Mouse (Mus musculus) G1E (cell line): Measurements from ENCODE around the gene Cysltr2. TPM values are rescaled to one million over a fixed set of nuclear protein-coding genes. Genes with fewer than 3 reads are reported as not detected.

Experiments
- ATAC-seq: 2 replicates; pipeline ENCODE4 v1.8.0; 2016; ENCODE audit warnings: mild to moderate bottlenecking; ENCODE audit not compliant: insufficient number of reproducible peaks, poor library complexity, low FRiP score, severe bottlenecking; ENCODE audit errors: extremely low read depth
- DNase-seq: peaks from one replicate; pipeline ENCODE4 v3.0.0; 2012; ENCODE audit warnings: low spot score
- H3K27me3 ChIP-seq: 2 replicates; pipeline ENCODE4 v1.6.1; 2012; ENCODE audit warnings: mild to moderate bottlenecking, low read length, inconsistent platforms; ENCODE audit not compliant: insufficient read depth
- H3K36me3 ChIP-seq: replicated peaks from 2 replicates; pipeline ENCODE3; 2012; ENCODE audit warnings: mild to moderate bottlenecking, inconsistent platforms
- H3K4me1 ChIP-seq: 2 replicates; pipeline ENCODE4 v1.6.1; 2012; ENCODE audit warnings: low read depth, low read length, inconsistent platforms, mixed read lengths; ENCODE audit not compliant: insufficient read depth
- H3K4me3 ChIP-seq: 2 replicates; pipeline ENCODE4 v1.5.1; 2012; ENCODE audit warnings: low read depth, mild to moderate bottlenecking, inconsistent platforms, low read length, moderate library complexity, mixed read lengths
- H3K9me3 ChIP-seq: replicated peaks from 2 replicates; pipeline ENCODE4 v1.6.1; 2012; ENCODE audit warnings: inconsistent platforms
- CTCF ChIP-seq: IDR thresholded peaks from 2 replicates; pipeline ENCODE4 v1.5.1; 2012; ENCODE audit warnings: low read depth, low read length, inconsistent platforms, mixed read lengths
- GATA1 ChIP-seq: IDR thresholded peaks from 2 replicates; pipeline ENCODE4 v1.6.1; 2012; ENCODE audit warnings: borderline replicate concordance, low read length, inconsistent platforms, mixed read lengths
- GATA2 ChIP-seq: IDR thresholded peaks from 2 replicates; pipeline ENCODE4 v1.6.1; 2012; ENCODE audit warnings: low read depth, low read length, inconsistent platforms, borderline replicate concordance
- POLR2AphosphoS5 ChIP-seq: IDR thresholded peaks from 2 replicates; pipeline ENCODE4 v1.6.1; 2012; ENCODE audit warnings: low read depth, low read length, inconsistent platforms; ENCODE audit not compliant: insufficient replicate concordance
- TAL1 ChIP-seq: conservative IDR thresholded peaks from 2 replicates; pipeline ENCODE4 v1.6.1; 2012; ENCODE audit warnings: low read depth, low read length, inconsistent platforms, mixed read lengths
- polyA plus RNA-seq: library from polyadenylated mRNA; stranded (reverse); fragments of >175 nt; gene quantifications from 2 replicates; pipeline ENCODE4 v1.2.3, GENCODE M21; 2012
- total RNA-seq, 2 experiments: library from RNA; stranded (forward) in 1 of 2; stranded (reverse) in 1 of 2; fragments of 200-1000 nt in 1 of 2; fragments of >200 nt in 1 of 2; fragmentation: Nextera tagmentation in 1 of 2; gene quantifications; 2 replicates each; pipeline ENCODE4 v1.2.3; 2014 to 2017

Cysltr2 gene
- total RNA-seq (2014; fragmentation: Nextera tagmentation) (not detected in 2 replicates), total RNA-seq (2017) (0.06 and 0.16 TPM in 2 replicates), polyA plus RNA-seq (not detected in 2 replicates)

DNA sequence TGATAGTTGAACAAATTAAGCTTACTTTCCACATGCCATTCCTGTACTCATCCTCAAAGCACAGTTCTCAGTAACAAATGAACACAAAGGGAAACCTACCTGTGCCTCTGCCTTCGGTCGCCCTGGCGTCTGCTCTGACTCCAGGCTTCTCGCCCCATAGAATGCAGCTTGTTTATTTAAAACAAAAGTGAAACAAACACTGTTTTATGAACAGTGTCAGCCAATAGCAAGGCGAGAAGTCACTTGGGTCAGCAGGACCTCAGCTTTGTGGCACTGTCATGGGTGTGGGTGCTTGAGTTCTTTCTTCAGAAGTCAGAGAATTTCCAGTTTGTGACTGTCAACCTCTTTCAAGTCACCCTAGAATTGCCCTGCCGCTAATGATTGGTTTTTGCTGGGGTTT, at the start of gene Cysltr2:
Gene Cysltr2, minus strand, starts transcription at position 178 of the 400 bp plus-strand sequence.
- H3K4me3 ChIP-seq: no peak within 1 kb of the TSS
- no peak for ATAC-seq

DNA sequence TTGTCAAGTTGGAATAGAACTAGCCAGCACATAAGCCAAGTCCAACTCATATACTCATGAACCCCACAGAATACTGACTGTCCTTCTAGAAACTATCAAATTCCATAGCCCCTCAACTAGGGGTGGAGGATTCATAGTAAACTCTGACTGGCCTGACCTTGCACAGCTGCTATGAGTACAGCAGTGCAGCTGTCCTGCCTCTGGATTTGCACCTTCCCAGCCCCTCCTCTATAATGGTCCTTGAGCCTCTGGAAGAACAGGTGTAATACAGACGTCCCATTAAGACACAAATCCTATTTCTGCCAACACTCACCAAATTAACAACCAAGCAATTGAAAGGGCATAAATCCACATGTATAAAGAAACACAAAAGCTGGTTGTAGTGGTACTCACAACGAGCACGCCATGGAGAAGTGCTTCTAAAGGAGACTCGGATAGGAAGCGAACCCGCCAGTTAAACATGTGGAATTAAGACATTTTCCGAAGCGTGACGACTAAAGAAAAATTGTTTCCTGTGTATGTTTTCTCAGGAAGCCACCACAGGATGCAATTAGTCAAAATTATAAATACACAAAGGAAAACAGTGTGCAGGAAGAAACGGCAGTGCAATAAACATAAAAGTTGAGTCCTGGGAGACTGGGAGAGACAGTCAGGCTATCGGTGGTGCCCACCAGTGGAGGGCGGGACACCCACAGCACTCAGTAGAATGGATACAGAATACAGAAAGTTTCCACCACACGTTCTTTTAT, 46.1 kb upstream of the Cysltr2 start:
- Histone ChIP-seq H3K9me3 (no peaks in the 10 kb centered on the region), H3K27me3 (peaks cover 24% of the 10 kb centered on the region), H3K4me3 (no peak overlapping the region), H3K36me3 (no peaks in the 10 kb centered on the region), H3K4me1 (peaks cover 4% of the 10 kb centered on the region; the same call in 1 of the 2 replicates)
- ATAC-seq (no peak), DNase-seq (no peak)
- no peak for TF ChIP-seq CTCF
- TF ChIP-seq TAL1: no peak
- no peak for TF ChIP-seq GATA1
- no peak for TF ChIP-seq GATA2
- TF ChIP-seq POLR2AphosphoS5: no peak

More for the DNA sequence above, at the start of gene Cysltr2:
- no peaks in the 10 kb centered on the region for H3K9me3 ChIP-seq
- no peaks in the 10 kb centered on the region; the same call in none of the 2 replicates for H3K27me3 ChIP-seq
- DNase-seq: no peak
- no peak for TF ChIP-seq TAL1
- TF ChIP-seq POLR2AphosphoS5: no peak
- TF ChIP-seq CTCF: no peak
- TF ChIP-seq GATA1: no peak
- no peaks in the 10 kb centered on the region for H3K4me1 ChIP-seq
- no peaks in the 10 kb centered on the region for H3K36me3 ChIP-seq

- Histone ChIP-seq H3K36me3 (no peaks in the 10 kb centered on the region), H3K9me3 (no peaks in the 10 kb centered on the region), H3K27me3 (peaks cover 17% of the 10 kb centered on the region), H3K4me1 (0 out of 2 replicates have a peak, but pooled peaks cover 2% of the 10 kb centered on the region), H3K4me3 (no peak overlapping the region)
- TF ChIP-seq GATA2: no peak
- TF ChIP-seq POLR2AphosphoS5: no peak
- no peak for TF ChIP-seq GATA1
- no peak for TF ChIP-seq CTCF
- no peak for TF ChIP-seq TAL1
- no peak for ATAC-seq
- DNase-seq: no peak
Measured at GRCm38 (mm10) chr14:73092871-73093270, 44.0 kb upstream of the Cysltr2 start.

DNA sequence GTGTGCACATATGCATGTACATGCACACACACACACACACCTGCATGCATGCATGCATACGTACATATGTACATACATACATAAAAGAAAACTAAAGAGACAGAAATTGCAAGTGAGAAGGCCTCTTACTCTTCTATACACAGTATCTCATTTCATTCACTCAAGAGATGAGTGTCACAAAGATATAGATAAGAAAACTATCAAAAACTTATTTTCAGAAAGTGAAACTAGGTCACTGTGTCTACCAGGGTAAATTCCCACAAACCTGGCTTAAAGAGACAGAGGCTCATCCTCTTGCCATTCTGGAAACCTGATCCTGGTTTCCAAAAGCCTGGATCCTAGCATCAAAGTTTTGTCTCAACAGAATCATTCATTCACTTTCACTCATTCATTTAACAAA, 39.3 kb upstream of the Cysltr2 start:
- no peaks in the 10 kb centered on the region for H3K9me3 ChIP-seq
- ATAC-seq: no peak

DNA sequence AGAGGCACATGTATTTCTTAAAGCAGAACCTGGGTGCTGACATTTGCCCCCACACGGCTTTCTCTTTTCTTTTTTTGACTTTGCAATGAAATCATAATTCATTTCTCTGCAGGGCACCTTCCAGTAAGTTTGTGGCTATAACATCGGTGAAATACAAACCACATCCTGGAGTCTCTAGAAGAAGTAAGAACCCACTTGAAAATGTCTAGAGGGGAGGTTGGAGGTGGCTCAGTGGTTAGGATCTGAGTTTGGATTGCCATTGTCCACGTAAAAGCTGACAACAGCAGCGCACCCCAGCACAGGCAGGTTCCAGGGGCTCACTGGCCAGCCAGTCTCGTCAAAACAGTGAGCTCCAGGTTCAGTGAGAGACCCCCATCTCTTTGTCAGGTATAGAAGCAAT, 38.8 kb upstream of the Cysltr2 start:
- H3K9me3 ChIP-seq: no peaks in the 10 kb centered on the region
- H3K27me3 ChIP-seq: peaks cover 14% of the 10 kb centered on the region; the same call in 1 of the 2 replicates
- no peak overlapping the region for H3K4me3 ChIP-seq
- DNase-seq (no peak), ATAC-seq (no peak)
- H3K4me1 ChIP-seq: 0 out of 2 replicates have a peak, but pooled peaks cover 3% of the 10 kb centered on the region
- no peaks in the 10 kb centered on the region for H3K36me3 ChIP-seq
- TF ChIP-seq GATA2 (no peak), CTCF (no peak), GATA1 (no peak), POLR2AphosphoS5 (no peak), TAL1 (no peak)

More for the DNA sequence above, 39.3 kb upstream of the Cysltr2 start:
- 0 out of 2 replicates have a peak, but pooled peaks cover 3% of the 10 kb centered on the region for H3K4me1 ChIP-seq
- no peaks in the 10 kb centered on the region for H3K36me3 ChIP-seq
- no peak overlapping the region for H3K4me3 ChIP-seq
- H3K27me3 ChIP-seq: peaks cover 14% of the 10 kb centered on the region; the same call in 1 of the 2 replicates
- no peak for TF ChIP-seq POLR2AphosphoS5
- TF ChIP-seq GATA2: no peak
- TF ChIP-seq TAL1: no peak
- no peak for TF ChIP-seq CTCF
- DNase-seq: no peak

DNA sequence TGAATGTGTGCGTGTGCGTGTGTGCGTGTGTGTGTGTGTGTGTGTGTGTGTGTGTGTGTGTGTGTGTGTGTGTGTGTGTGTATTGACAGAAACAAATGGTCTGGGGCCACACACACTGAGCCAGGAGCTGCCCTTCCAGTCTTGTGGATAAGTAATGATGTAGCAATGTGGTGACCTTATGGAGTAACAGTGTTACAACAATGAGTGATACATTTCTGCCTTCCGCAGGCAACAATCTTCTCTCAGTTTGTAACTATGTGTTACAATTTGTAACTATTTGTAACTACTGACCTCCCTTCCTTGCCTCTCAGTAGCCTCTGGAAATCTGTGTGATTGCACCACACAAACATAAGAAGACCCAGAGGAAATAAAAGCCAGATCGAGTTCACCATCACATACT, 38.3 kb upstream of the Cysltr2 start:
- Histone ChIP-seq H3K4me1 (0 out of 2 replicates have a peak, but pooled peaks cover 3% of the 10 kb centered on the region), H3K9me3 (no peaks in the 10 kb centered on the region), H3K27me3 (peaks cover 14% of the 10 kb centered on the region; the same call in 1 of the 2 replicates), H3K36me3 (no peaks in the 10 kb centered on the region), H3K4me3 (no peak overlapping the region)
- ATAC-seq: no peak
- DNase-seq: no peak
- TF ChIP-seq GATA2 (no peak), GATA1 (no peak), TAL1 (no peak), CTCF (no peak), POLR2AphosphoS5 (no peak)
